Mouse (Mus musculus) hindbrain, embryonic 11.5 days (tissue): Measurements from ENCODE around the gene Itpr1. TPM values are rescaled to one million over a fixed set of nuclear protein-coding genes. Genes with fewer than 3 reads are reported as not detected.

Experiments used
- ATAC-seq: fragments of 200-750 bp; cut with Nextera tagmentation; 2 replicates; pipeline ENCODE4 v1.8.0; 2017; ENCODE audit warnings: mild to moderate bottlenecking, moderate TSS enrichment, moderate library complexity; ENCODE audit not compliant: low FRiP score
- DNase-seq: peaks from one replicate; pipeline ENCODE4 v3.0.0-alpha.2; 2015; ENCODE audit warnings: low spot score
- H3K27ac ChIP-seq: fragments of 300-500 bp; sonication (generic); 2 replicates; pipeline ENCODE4 v1.5.1; 2014; ENCODE audit warnings: mild to moderate bottlenecking, low read depth, low read length
- H3K27me3 ChIP-seq: fragments of 300-500 bp; sonication (generic); 2 replicates; pipeline ENCODE4 v1.6.1; 2014; ENCODE audit warnings: mild to moderate bottlenecking, low read length, moderate library complexity, mixed read lengths; ENCODE audit not compliant: control insufficient read depth, insufficient read depth
- H3K36me3 ChIP-seq: fragments of 300-500 bp; sonication (generic); 2 replicates; pipeline ENCODE4 v1.6.1; 2014; ENCODE audit warnings: mild to moderate bottlenecking, low read length, moderate library complexity, mixed read lengths; ENCODE audit not compliant: control insufficient read depth, insufficient read depth
- H3K4me1 ChIP-seq: fragments of 300-500 bp; sonication (generic); replicated peaks from 2 replicates; pipeline ENCODE4 v1.6.1; 2014; ENCODE audit warnings: low read length, mixed read lengths; ENCODE audit not compliant: control insufficient read depth, insufficient read depth
- H3K4me2 ChIP-seq: fragments of 300-500 bp; sonication (generic); replicated peaks from 2 replicates; pipeline ENCODE4 v1.6.1; 2014; ENCODE audit warnings: mild to moderate bottlenecking, low read depth, low read length
- H3K4me3 ChIP-seq: fragments of 300-500 bp; sonication (generic); 2 replicates; pipeline ENCODE4 v1.5.1; 2014; ENCODE audit warnings: low read depth, low read length
- H3K9ac ChIP-seq: fragments of 300-500 bp; sonication (generic); 2 replicates; pipeline ENCODE4 v1.6.1; 2014; ENCODE audit warnings: low read depth, low read length
- H3K9me3 ChIP-seq: fragments of 300-500 bp; sonication (generic); 2 replicates; pipeline ENCODE4 v1.6.1; 2016; ENCODE audit warnings: low read length; ENCODE audit not compliant: control insufficient read depth
- WGBS: fragments of 180-500 bp; shearing (Covaris S2); extraction: QIAGEN DNeasy Blood & Tissue Kit; methylation state at CpG from one replicate; pipeline ENCODE4 v1.1.7; 2014; 5-methylcytosine and 5-hydroxymethylcytosine counted together
- polyA plus RNA-seq: library from polyadenylated mRNA; unstranded; fragments of >200 nt; fragmentation: Nextera tagmentation; extraction: Ambion mirVana; gene quantifications from 2 replicates; pipeline ENCODE4 v1.2.1, GENCODE M21; 2014

The Itpr1 gene
- polyA plus RNA-seq, 1 experiment from 2014 or later, result 9.6 TPM

GRCm38 (mm10) chr6:108481190-108481589 lies 268.3 kb downstream of the Itpr1 start:
- Histone ChIP-seq H3K36me3 (no peaks in the 10 kb centered on the region), H3K9ac (no peak overlapping the region), H3K4me1 (no peaks in the 10 kb centered on the region), H3K27me3 (no peaks in the 10 kb centered on the region), H3K9me3 (no peaks in the 10 kb centered on the region), H3K27ac (no peak overlapping the region), H3K4me2 (no peak overlapping the region), H3K4me3 (no peak overlapping the region)
- 86% methylated on average over 4 of the region's 4 CpGs for WGBS
- DNase-seq (no peak), ATAC-seq (no peak)

- H3K9ac ChIP-seq, result no peak overlapping the region
- no peak overlapping the region for H3K4me3 ChIP-seq
- no peak for ATAC-seq
- 92% methylated on average over 5 of the region's 5 CpGs for WGBS
- no peaks in the 10 kb centered on the region for H3K27me3 ChIP-seq
- no peak for DNase-seq
- H3K4me1 ChIP-seq, result no peaks in the 10 kb centered on the region
- H3K4me2 ChIP-seq, result no peak overlapping the region
- no peaks in the 10 kb centered on the region for H3K36me3 ChIP-seq
- H3K9me3 ChIP-seq, result no peaks in the 10 kb centered on the region
- no peak overlapping the region for H3K27ac ChIP-seq
Measured at GRCm38 (mm10) chr6:108482464-108482863, 269.6 kb downstream of the Itpr1 start.

GRCm38 (mm10) chr6:108486212-108486992 lies 273.5 kb downstream of the Itpr1 start:
- 82% methylated on average over 7 of the region's 7 CpGs for WGBS
- H3K4me2 ChIP-seq, result no peak overlapping the region
- no peak overlapping the region for H3K4me3 ChIP-seq
- no peaks in the 10 kb centered on the region for H3K9me3 ChIP-seq
- H3K27me3 ChIP-seq, result no peaks in the 10 kb centered on the region
- H3K9ac ChIP-seq, result no peak overlapping the region
- no peaks in the 10 kb centered on the region for H3K36me3 ChIP-seq
- H3K27ac ChIP-seq, result no peak overlapping the region
- ATAC-seq, result no peak
- H3K4me1 ChIP-seq, result no peaks in the 10 kb centered on the region
- no peak for DNase-seq

- no peaks in the 10 kb centered on the region for H3K36me3 ChIP-seq
- no peaks in the 10 kb centered on the region for H3K27me3 ChIP-seq
- 77% methylated on average over 10 of the region's 10 CpGs for WGBS
- H3K27ac ChIP-seq, result no peak overlapping the region
- ATAC-seq, result no peak
- no peak overlapping the region for H3K4me2 ChIP-seq
- no peak for DNase-seq
- H3K9me3 ChIP-seq, result no peaks in the 10 kb centered on the region
- no peaks in the 10 kb centered on the region for H3K4me1 ChIP-seq
- no peak overlapping the region for H3K4me3 ChIP-seq
- H3K9ac ChIP-seq, result no peak overlapping the region
Measured at GRCm38 (mm10) chr6:108487300-108487835, 274.5 kb downstream of the Itpr1 start.

GRCm38 (mm10) chr6:108488250-108488649 lies 275.4 kb downstream of the Itpr1 start:
- no peak overlapping the region for H3K9ac ChIP-seq
- H3K27ac ChIP-seq, result no peak overlapping the region
- WGBS, result 84% methylated on average over 5 of the region's 5 CpGs
- H3K27me3 ChIP-seq, result no peaks in the 10 kb centered on the region
- no peaks in the 10 kb centered on the region for H3K4me1 ChIP-seq
- no peak for DNase-seq
- no peak for ATAC-seq
- no peaks in the 10 kb centered on the region for H3K36me3 ChIP-seq
- no peaks in the 10 kb centered on the region for H3K9me3 ChIP-seq
- H3K4me2 ChIP-seq, result no peak overlapping the region
- H3K4me3 ChIP-seq, result no peak overlapping the region

GRCm38 (mm10) chr6:108491969-108492368 lies 279.1 kb downstream of the Itpr1 start:
- DNase-seq (no peak), ATAC-seq (no peak)
- no peak overlapping the region for H3K27ac ChIP-seq
- no peak overlapping the region for H3K9ac ChIP-seq
- no peak overlapping the region for H3K4me2 ChIP-seq
- H3K9me3 ChIP-seq, result no peaks in the 10 kb centered on the region
- H3K4me3 ChIP-seq, result no peak overlapping the region
- no peaks in the 10 kb centered on the region for H3K36me3 ChIP-seq
- 42% methylated on average over 1 of the region's 1 CpGs for WGBS
- no peaks in the 10 kb centered on the region for H3K4me1 ChIP-seq
- H3K27me3 ChIP-seq, result no peaks in the 10 kb centered on the region

- WGBS, result 91% methylated on average over 16 of the region's 16 CpGs
Measured at GRCm38 (mm10) chr6:108493753-108494152, 280.9 kb downstream of the Itpr1 start.

GRCm38 (mm10) chr6:108494185-108494804 lies 281.4 kb downstream of the Itpr1 start:
- no peak overlapping the region for H3K27ac ChIP-seq

More at GRCm38 (mm10) chr6:108493753-108494152, 280.9 kb downstream of the Itpr1 start:
- Histone ChIP-seq H3K36me3 (no peaks in the 10 kb centered on the region), H3K4me2 (no peak overlapping the region), H3K9me3 (no peaks in the 10 kb centered on the region), H3K9ac (no peak overlapping the region), H3K27me3 (no peaks in the 10 kb centered on the region), H3K4me1 (no peaks in the 10 kb centered on the region), H3K27ac (no peak overlapping the region), H3K4me3 (no peak overlapping the region)
- DNase-seq (no peak), ATAC-seq (no peak)

More at GRCm38 (mm10) chr6:108494185-108494804, 281.4 kb downstream of the Itpr1 start:
- Histone ChIP-seq H3K4me1 (no peaks in the 10 kb centered on the region), H3K9me3 (no peaks in the 10 kb centered on the region), H3K4me3 (no peak overlapping the region), H3K4me2 (no peak overlapping the region), H3K27me3 (no peaks in the 10 kb centered on the region), H3K9ac (no peak overlapping the region), H3K36me3 (no peaks in the 10 kb centered on the region)
- 83% methylated on average over 9 of the region's 10 CpGs for WGBS
- ATAC-seq (peak; percentile 54; the same call in 1 of the 2 replicates), DNase-seq (peak; percentile 15)
